Mouse (Mus musculus) left cerebral cortex, postnatal 36 days (tissue): Measurements from ENCODE around the gene Ltbp3. TPM values are rescaled to one million over a fixed set of nuclear protein-coding genes. Genes with fewer than 3 reads are reported as not detected.

Experiments
- DNase-seq, 2 experiments: peaks; one replicate each; pipeline ENCODE4 v3.0.0; 2021 to 2022; ENCODE audit warnings: low spot score in 2 of 2, mixed read lengths in 1 of 2
- intact Hi-C: fragments of 180-260 bp; cut with DNase I; formaldehyde crosslinking; loops from one replicate; pipeline ENCODE4 v1.15.1; 2025
- total RNA-seq, 2 experiments: library from RNA; stranded (reverse); gene quantifications; 2 replicates each; pipeline ENCODE4 v1.2.3; 2021

The Ltbp3 gene
- total RNA-seq, 2 experiments from 2014 or later: 25.1 to 40.3 TPM

- DNase-seq: peak; percentile 78 to 84
- intact Hi-C loops: loop anchor here (2.0 kb wide), 1 partner anchor 92 kb away; no protein-coding TSS in a partner anchor
These were observed 45.9 kb downstream of the Ltbp3 start for GRCm38 (mm10) chr19:5786441-5787114.

GRCm38 (mm10) chr19:5787128-5787635 is 46.5 kb downstream of the Ltbp3 start:
- intact Hi-C loops: loop anchor here (2.0 kb wide), 1 partner anchor 92 kb away; no protein-coding TSS in a partner anchor
- DNase-seq: peak; percentile 81 to 82

GRCm38 (mm10) chr19:5787920-5788319 is 47.2 kb downstream of the Ltbp3 start:
- no peak for DNase-seq
- intact Hi-C loops: loop anchor here (2.0 kb wide), 1 partner anchor 91 kb away; no protein-coding TSS in a partner anchor

- intact Hi-C loops: no loop called here
These were observed 47.9 kb downstream of the Ltbp3 start for GRCm38 (mm10) chr19:5788620-5789019.

GRCm38 (mm10) chr19:5789066-5789465 is 48.4 kb downstream of the Ltbp3 start:
- DNase-seq: no peak
- intact Hi-C loops: no loop called here

More at GRCm38 (mm10) chr19:5788620-5789019, 47.9 kb downstream of the Ltbp3 start:
- DNase-seq: no peak

GRCm38 (mm10) chr19:5791329-5791728 is 50.6 kb downstream of the Ltbp3 start:
- intact Hi-C loops: no loop called here
- no peak for DNase-seq

- no peak for DNase-seq
- intact Hi-C loops: loop anchor here (1.0 kb wide), 1 partner anchor 57 kb away; no protein-coding TSS in a partner anchor
These were observed 52.4 kb downstream of the Ltbp3 start for GRCm38 (mm10) chr19:5793116-5793515.

- intact Hi-C loops: loop anchor here (1.0 kb wide), 1 partner anchor 56 kb away; no protein-coding TSS in a partner anchor
- peak in 1 of 2 experiments; percentile 65 for DNase-seq
These were observed 53.4 kb downstream of the Ltbp3 start for GRCm38 (mm10) chr19:5793917-5794770.

GRCm38 (mm10) chr19:5794771-5795576 is 54.3 kb downstream of the Ltbp3 start:
- intact Hi-C loops: no loop called here
- no peak for DNase-seq

- DNase-seq: no peak
- intact Hi-C loops: no loop called here
These were observed 55.2 kb downstream of the Ltbp3 start for GRCm38 (mm10) chr19:5795668-5796572.

- no peak for DNase-seq
- intact Hi-C loops: no loop called here
These were observed 55.9 kb downstream of the Ltbp3 start for GRCm38 (mm10) chr19:5796573-5797111.

- DNase-seq: peak in 1 of 2 experiments; percentile 14
- intact Hi-C loops: no loop called here
These were observed 56.8 kb downstream of the Ltbp3 start for GRCm38 (mm10) chr19:5797381-5798111.

GRCm38 (mm10) chr19:5798700-5799479 is 58.2 kb downstream of the Ltbp3 start:
- intact Hi-C loops: no loop called here
- DNase-seq: no peak

- DNase-seq: no peak
- intact Hi-C loops: no loop called here
These were observed 59.1 kb downstream of the Ltbp3 start for GRCm38 (mm10) chr19:5799566-5800349.

GRCm38 (mm10) chr19:5800350-5800631 is 59.6 kb downstream of the Ltbp3 start:
- intact Hi-C loops: no loop called here

More at GRCm38 (mm10) chr19:5800350-5800631, 59.6 kb downstream of the Ltbp3 start:
- DNase-seq: no peak
